ENCODE assay signal across 22 mouse cellular contexts in the genomic region with DNA sequence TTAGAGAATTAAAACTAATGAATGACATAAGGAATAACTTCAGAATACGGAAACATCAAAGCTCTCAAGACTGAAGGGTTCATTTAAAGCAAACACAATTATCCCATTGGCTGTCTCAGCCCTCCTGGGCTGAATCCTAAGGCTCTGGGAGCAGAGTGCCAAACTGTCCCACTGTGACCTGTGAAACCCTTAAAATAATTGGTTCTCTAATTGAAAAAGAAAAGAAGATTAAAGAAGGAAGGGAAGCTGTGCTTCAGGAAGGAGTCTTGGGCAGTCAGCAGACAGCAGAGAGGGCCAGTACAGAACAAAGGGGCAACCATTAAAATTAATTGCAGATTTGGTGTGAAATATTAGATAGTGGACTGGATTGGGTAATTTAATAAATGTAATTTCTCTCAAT.
A peak's percentile ranks its signal among the peaks of the same experiment; 100 is the strongest.
DNase-seq lines count a peak whose midpoint lies in the region; ATAC-seq and TF ChIP-seq lines count a peak whose summit lies in the region.
"Had no signal": no experiment of that assay in that cellular context is flagged by ENCODE, and none has a peak within 500 bp of the region (broad histone marks: within the 10 kb centered on the region; RNA-seq: fewer than 3 reads in every experiment).

No protein-coding gene starts in this region.

- H3K4me2 ChIP-seq in forebrain, embryonic 11.5 days (ENCODE audit: low read depth, low read length, severe bottlenecking) = no peak overlapping the region
- H3K4me2 ChIP-seq in forebrain, embryonic 14.5 days (ENCODE audit: low read length) = no peak overlapping the region
- no peak overlapping the region for H3K4me2 ChIP-seq in forebrain, postnatal 0 days (ENCODE audit: low read depth)
- no peak overlapping the region for H3K4me2 ChIP-seq in midbrain, embryonic 13.5 days (replicated peaks)
- no peak overlapping the region for H3K4me2 ChIP-seq in midbrain, embryonic 14.5 days (ENCODE audit: low read length)
- H3K4me2 ChIP-seq: heart, embryonic 12.5 days; heart, embryonic 15.5 days; hindbrain, embryonic 13.5 days had no signal

- WGBS in forebrain, embryonic 11.5 days = 13% methylated on average over 1 of the region's 1 CpGs
- 26% methylated on average over 1 of the region's 1 CpGs for WGBS in forebrain, embryonic 10.5 days
- WGBS in forebrain, embryonic 14.5 days = 11% methylated on average over 1 of the region's 1 CpGs
- 19% methylated on average over 1 of the region's 1 CpGs for WGBS in forebrain, postnatal 0 days
- WGBS in midbrain, embryonic 13.5 days = 43% methylated on average over 1 of the region's 1 CpGs
- WGBS in midbrain, embryonic 14.5 days = 72% methylated on average over 1 of the region's 1 CpGs

- no peak for TF ChIP-seq CTCF in forebrain, postnatal 0 days (IDR thresholded peaks at IDR 0.05; ENCODE audit: low read depth)
- TF ChIP-seq CTCF in brain, embryonic 14.5 days (IDR thresholded peaks at IDR 0.05; ENCODE audit: borderline replicate concordance, extremely low read depth, insufficient read depth, insufficient read length) = no peak

- no peak for DNase-seq in forebrain, embryonic 11.5 days (ENCODE audit: low spot score)
- DNase-seq in forebrain, embryonic 10.5 days (ENCODE audit: extremely low spot score, low spot score) = no peak
- peak; percentile 24 for DNase-seq in forebrain, embryonic 14.5 days (ENCODE audit: low spot score)
- DNase-seq in forebrain, postnatal 0 days = no peak
- DNase-seq in midbrain, embryonic 14.5 days = no peak
- peak; percentile 58 for DNase-seq in brain, embryonic 14.5 days (ENCODE audit: low read depth)
- DNase-seq: adrenal gland, adult 8-10 months; adrenal gland, postnatal 25 days; cerebellum, adult 18-20 months; cerebellum, adult 9-10 months; cerebellum, postnatal 14 days; gastrocnemius, postnatal 25 days; heart, adult 18-20 months; heart, postnatal 10 days; heart, postnatal 36 days had no signal

- no peak overlapping the region for H3K9ac ChIP-seq in forebrain, embryonic 11.5 days (ENCODE audit: low read length)
- no peak overlapping the region for H3K9ac ChIP-seq in forebrain, embryonic 14.5 days (ENCODE audit: low read length)
- no peak overlapping the region for H3K9ac ChIP-seq in forebrain, postnatal 0 days
- no peak overlapping the region for H3K9ac ChIP-seq in midbrain, embryonic 13.5 days (replicated peaks)
- H3K9ac ChIP-seq in midbrain, embryonic 14.5 days (replicated peaks; ENCODE audit: low read length) = no peak overlapping the region
- H3K9ac ChIP-seq: heart, embryonic 12.5 days; heart, embryonic 15.5 days; hindbrain, embryonic 13.5 days had no signal

- H3K4me1 ChIP-seq in forebrain, embryonic 11.5 days (replicated peaks; ENCODE audit: control insufficient read depth, insufficient read depth, low read length) = no peaks in the 10 kb centered on the region
- peaks cover 12% of the 10 kb centered on the region for H3K4me1 ChIP-seq in forebrain, embryonic 10.5 days
- no peaks in the 10 kb centered on the region for H3K4me1 ChIP-seq in forebrain, embryonic 14.5 days (ENCODE audit: control insufficient read depth, insufficient read depth, low read length)
- no peaks in the 10 kb centered on the region for H3K4me1 ChIP-seq in forebrain, postnatal 0 days (ENCODE audit: insufficient read depth)
- H3K4me1 ChIP-seq in midbrain, embryonic 13.5 days (replicated peaks) = no peaks in the 10 kb centered on the region
- H3K4me1 ChIP-seq in midbrain, embryonic 14.5 days (ENCODE audit: control insufficient read depth, insufficient read depth, low read length) = no peaks in the 10 kb centered on the region
- H3K4me1 ChIP-seq: heart, embryonic 12.5 days; heart, embryonic 15.5 days; hindbrain, embryonic 10.5 days had no signal

- no peak for TF ChIP-seq POLR2A in brain, embryonic 14.5 days (IDR thresholded peaks at IDR 0.05; ENCODE audit: borderline replicate concordance, extremely low read depth, insufficient read depth, insufficient read length, poor library complexity, severe bottlenecking)

- H3K27me3 ChIP-seq in forebrain, embryonic 11.5 days (ENCODE audit: control insufficient read depth, insufficient read depth, low read length) = no peaks in the 10 kb centered on the region
- no peaks in the 10 kb centered on the region for H3K27me3 ChIP-seq in forebrain, embryonic 10.5 days (ENCODE audit: poor library complexity, severe bottlenecking)
- no peaks in the 10 kb centered on the region for H3K27me3 ChIP-seq in forebrain, embryonic 14.5 days (replicated peaks; ENCODE audit: control insufficient read depth, insufficient read depth, low read length)
- no peaks in the 10 kb centered on the region for H3K27me3 ChIP-seq in forebrain, postnatal 0 days (ENCODE audit: insufficient read depth, low read length)
- no peaks in the 10 kb centered on the region for H3K27me3 ChIP-seq in midbrain, embryonic 13.5 days
- no peaks in the 10 kb centered on the region for H3K27me3 ChIP-seq in midbrain, embryonic 14.5 days (ENCODE audit: control insufficient read depth, insufficient read depth, low read length)
- H3K27me3 ChIP-seq: heart, embryonic 12.5 days; heart, embryonic 15.5 days; hindbrain, embryonic 13.5 days had no signal

- H3K36me3 ChIP-seq in forebrain, embryonic 11.5 days (ENCODE audit: control insufficient read depth, insufficient read depth, low read length) = no peaks in the 10 kb centered on the region
- peaks cover 5% of the 10 kb centered on the region for H3K36me3 ChIP-seq in forebrain, embryonic 10.5 days (replicated peaks)
- no peaks in the 10 kb centered on the region for H3K36me3 ChIP-seq in forebrain, embryonic 14.5 days (ENCODE audit: control insufficient read depth, insufficient read depth, low read length)
- no peaks in the 10 kb centered on the region for H3K36me3 ChIP-seq in forebrain, postnatal 0 days (ENCODE audit: insufficient read depth)
- no peaks in the 10 kb centered on the region for H3K36me3 ChIP-seq in midbrain, embryonic 13.5 days
- no peaks in the 10 kb centered on the region for H3K36me3 ChIP-seq in midbrain, embryonic 14.5 days (ENCODE audit: control insufficient read depth, insufficient read depth, low read length)
- H3K36me3 ChIP-seq: heart, embryonic 15.5 days; hindbrain, embryonic 13.5 days had no signal

- ATAC-seq in forebrain, embryonic 11.5 days (replicated peaks; ENCODE audit: low FRiP score) = peak; percentile 79
- peak; percentile 63; the same call in 1 of the 2 replicates for ATAC-seq in forebrain, embryonic 14.5 days
- ATAC-seq in forebrain, postnatal 0 days = no peak
- ATAC-seq in midbrain, embryonic 13.5 days = peak; percentile 40; the same call in 1 of the 2 replicates
- no peak for ATAC-seq in midbrain, embryonic 14.5 days (ENCODE audit: low FRiP score, low TSS enrichment)
- ATAC-seq: activated CD4-positive, CD25-positive, alpha-beta regulatory T cell, adult 4 months; hindbrain, embryonic 16.5 days had no signal

- no peak overlapping the region for H3K27ac ChIP-seq in forebrain, embryonic 11.5 days (ENCODE audit: low read depth, low read length)
- no peak overlapping the region for H3K27ac ChIP-seq in forebrain, embryonic 10.5 days
- no peak overlapping the region for H3K27ac ChIP-seq in forebrain, embryonic 14.5 days (ENCODE audit: low read depth, low read length)
- no peak overlapping the region for H3K27ac ChIP-seq in forebrain, postnatal 0 days (ENCODE audit: low read depth, low read length)
- H3K27ac ChIP-seq in midbrain, embryonic 13.5 days = no peak overlapping the region
- no peak overlapping the region for H3K27ac ChIP-seq in midbrain, embryonic 14.5 days (replicated peaks; ENCODE audit: low read depth, low read length)
- H3K27ac ChIP-seq: heart, embryonic 15.5 days; hindbrain, embryonic 10.5 days; hindbrain, embryonic 13.5 days had no signal

- H3K9me3 ChIP-seq in forebrain, embryonic 11.5 days (ENCODE audit: control insufficient read depth, low read length) = no peaks in the 10 kb centered on the region
- no peaks in the 10 kb centered on the region for H3K9me3 ChIP-seq in forebrain, embryonic 10.5 days
- no peaks in the 10 kb centered on the region for H3K9me3 ChIP-seq in forebrain, embryonic 14.5 days (replicated peaks; ENCODE audit: control insufficient read depth, low read length)
- no peaks in the 10 kb centered on the region for H3K9me3 ChIP-seq in forebrain, postnatal 0 days (ENCODE audit: low read length)
- H3K9me3 ChIP-seq in midbrain, embryonic 13.5 days = no peaks in the 10 kb centered on the region
- H3K9me3 ChIP-seq in midbrain, embryonic 14.5 days (ENCODE audit: control insufficient read depth, low read length) = no peaks in the 10 kb centered on the region
- H3K9me3 ChIP-seq: heart, embryonic 12.5 days; heart, embryonic 15.5 days; hindbrain, embryonic 10.5 days; hindbrain, embryonic 13.5 days had no signal

- H3K4me3 ChIP-seq in forebrain, embryonic 11.5 days (ENCODE audit: low read depth, low read length) = no peak overlapping the region
- H3K4me3 ChIP-seq in forebrain, embryonic 10.5 days = no peak overlapping the region
- no peak overlapping the region for H3K4me3 ChIP-seq in forebrain, embryonic 14.5 days (ENCODE audit: low read depth, low read length)
- no peak overlapping the region for H3K4me3 ChIP-seq in forebrain, postnatal 0 days (ENCODE audit: low read depth, low read length)
- no peak overlapping the region for H3K4me3 ChIP-seq in midbrain, embryonic 13.5 days (replicated peaks)
- H3K4me3 ChIP-seq in midbrain, embryonic 14.5 days (replicated peaks; ENCODE audit: low read depth, low read length) = no peak overlapping the region
- H3K4me3 ChIP-seq: heart, embryonic 12.5 days; heart, embryonic 15.5 days; hindbrain, embryonic 10.5 days; hindbrain, embryonic 13.5 days had no signal

Comparison
In these comparisons a context has a peak if more than half of its experiments do, and no peak if none do; other contexts are left out.
1. ATAC-seq: peak in forebrain, embryonic 11.5 days (single experiment), forebrain, embryonic 14.5 days (single experiment) and midbrain, embryonic 13.5 days (single experiment); none in forebrain, postnatal 0 days (single experiment) and midbrain, embryonic 14.5 days (single experiment).
2. DNase-seq: peak in forebrain, embryonic 14.5 days (single experiment) and brain, embryonic 14.5 days (single experiment); none in forebrain, embryonic 11.5 days (single experiment), forebrain, embryonic 10.5 days (single experiment), forebrain, postnatal 0 days (single experiment) and midbrain, embryonic 14.5 days (single experiment).